ENCODE assay signal across 1 mouse cellular context in genomic region chr4:63382676-63383369, GRCm38 (mm10).
TF ChIP-seq lines count a peak whose summit lies in the region.

No protein-coding gene starts in this region.

TF ChIP-seq in MEL, 35 proteins besides CTCF, POLR2A, EP300 and RAD21 (continued from another document):
- TF ChIP-seq POLR2AphosphoS5 (IDR thresholded peaks at IDR 0.05; ENCODE audit: borderline replicate concordance, low read depth, low read length), result no peak
- no peak for TF ChIP-seq ZMIZ1 (IDR thresholded peaks at IDR 0.05; ENCODE audit: low read depth, low read length)
- TF ChIP-seq TCF12 (IDR thresholded peaks at IDR 0.05; ENCODE audit: low read depth, low read length), result peak; percentile 78
- TF ChIP-seq UBTF (IDR thresholded peaks at IDR 0.05; ENCODE audit: borderline replicate concordance, insufficient read depth, low read depth, low read length), result no peak
